Mouse (Mus musculus) heart, adult 2 months (tissue): ENCODE data around the gene Ccdc153. TPM values are rescaled to one million over a fixed set of nuclear protein-coding genes. Genes with fewer than 3 reads are reported as not detected.

Source experiments
- DNase-seq, 2 experiments: peaks; one replicate each; pipeline ENCODE4 v3.0.0; 2021
- H3K27ac ChIP-seq: fragments of 200-600 bp; 2 replicates; pipeline ENCODE4 v1.8.1; 2022
- H3K27me3 ChIP-seq: fragments of 200-500 bp; 2 replicates; pipeline ENCODE4 v1.6.1; 2012; ENCODE audit warnings: mild to moderate bottlenecking, low read length, inconsistent platforms, mixed read lengths; ENCODE audit not compliant: control insufficient read depth, insufficient read depth
- H3K36me3 ChIP-seq: fragments of 200-500 bp; 2 replicates; pipeline ENCODE4 v1.6.1; 2012; ENCODE audit warnings: low read length, inconsistent platforms; ENCODE audit not compliant: control insufficient read depth, insufficient read depth
- H3K4me1 ChIP-seq: fragments of 200-500 bp; 2 replicates; pipeline ENCODE4 v1.6.1; 2011; ENCODE audit warnings: low read length; ENCODE audit not compliant: control insufficient read depth, insufficient read depth
- H3K4me3 ChIP-seq: fragments of 200-600 bp; 2 replicates; pipeline ENCODE4 v1.8.1; 2022
- H3K79me2 ChIP-seq: fragments of 200-500 bp; replicated peaks from 2 replicates; pipeline ENCODE4 v1.6.1; 2012; ENCODE audit warnings: mild to moderate bottlenecking, inconsistent platforms, low read length, moderate library complexity, mixed read lengths; ENCODE audit not compliant: control insufficient read depth, insufficient read depth
- H3K9ac ChIP-seq: fragments of 200-500 bp; 2 replicates; pipeline ENCODE4 v1.6.1; 2012; ENCODE audit warnings: low read depth, mild to moderate bottlenecking, control low read depth, inconsistent platforms, low read length, mixed read lengths
- CTCF ChIP-seq: fragments of 200-600 bp; IDR thresholded peaks from 2 replicates; pipeline ENCODE4 v1.8.1; 2022; ENCODE audit warnings: antibody characterized with exemption, mild to moderate bottlenecking, moderate library complexity
- EP300 ChIP-seq: fragments of 200-500 bp; IDR thresholded peaks from 2 replicates; pipeline ENCODE4 v1.6.1; 2011; ENCODE audit warnings: low read depth, low read length, control low read depth; ENCODE audit not compliant: insufficient read depth
- POLR2A ChIP-seq: fragments of 200-500 bp; IDR thresholded peaks from 2 replicates; pipeline ENCODE4 v1.6.1; 2011; ENCODE audit warnings: mild to moderate bottlenecking, low read depth, low read length, control low read depth; ENCODE audit not compliant: insufficient read depth
- WGBS: fragments of 180-500 bp; shearing (Covaris S2); methylation state at CpG from one replicate; pipeline ENCODE4 v1.1.7; 2018; 5-methylcytosine and 5-hydroxymethylcytosine counted together
- intact Hi-C: fragments of 180-260 bp; cut with DNase I; formaldehyde crosslinking; loops from one replicate; pipeline ENCODE4 v1.15.1; 2025
- long read RNA-seq: library from polyadenylated mRNA; stranded (forward); transcript quantifications from one replicate; pipeline ENCODE4 v2.0.0, GENCODE M21; 2021
- polyA plus RNA-seq: library from polyadenylated mRNA; depleted of rRNA; stranded (reverse); fragments of >200 nt; gene quantifications from 2 replicates; pipeline ENCODE4 v1.2.3, GENCODE M21; 2012; rRNA removed
- total RNA-seq, 2 experiments: library from RNA; stranded (reverse); gene quantifications; 2 replicates each; pipeline ENCODE4 v1.2.3; 2021

The Ccdc153 gene
- total RNA-seq, result not detected
- 1.6 TPM in 1 of 2 replicates, not detected in the other for polyA plus RNA-seq
- long read RNA-seq, result 0 reads

DNA sequence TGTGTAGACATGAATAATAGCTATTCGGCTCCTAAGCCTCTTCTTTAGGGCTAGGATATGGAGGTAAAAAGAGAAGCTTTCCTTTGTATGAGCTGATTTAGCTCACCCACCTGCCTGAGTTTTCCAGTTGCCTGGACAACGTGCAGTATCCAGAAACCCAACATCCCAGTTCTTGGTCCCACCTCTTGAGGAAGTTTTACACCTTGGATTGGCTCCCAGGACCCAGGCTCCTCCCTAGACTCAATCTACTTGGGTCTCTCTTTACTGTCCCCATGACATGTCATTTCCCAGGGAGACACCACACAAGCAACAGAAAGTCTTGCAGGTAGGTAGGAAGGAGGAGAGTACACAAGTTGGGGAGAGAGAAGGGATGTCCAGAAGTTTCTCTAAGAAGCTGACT lies at the start of gene Ccdc153:
TSS of gene Ccdc153 (plus strand) at position 278 of the 400 bp plus-strand sequence.
- intact Hi-C loops, result no loop called here
- WGBS, result 61% methylated on average over 2 of the region's 2 CpGs
- H3K79me2 ChIP-seq, result no peaks in the 10 kb centered on the region
- no peaks in the 10 kb centered on the region for H3K4me1 ChIP-seq
- no peak within 1 kb of the TSS for H3K9ac ChIP-seq
- H3K27me3 ChIP-seq, result no peaks in the 10 kb centered on the region
- H3K27ac ChIP-seq, result no peak within 1 kb of the TSS
- no peak for DNase-seq
- no peak for TF ChIP-seq EP300
- TF ChIP-seq POLR2A, result no peak
- no peak for TF ChIP-seq CTCF
- no peaks in the 10 kb centered on the region for H3K36me3 ChIP-seq
- H3K4me3 ChIP-seq, result no peak within 1 kb of the TSS

DNA sequence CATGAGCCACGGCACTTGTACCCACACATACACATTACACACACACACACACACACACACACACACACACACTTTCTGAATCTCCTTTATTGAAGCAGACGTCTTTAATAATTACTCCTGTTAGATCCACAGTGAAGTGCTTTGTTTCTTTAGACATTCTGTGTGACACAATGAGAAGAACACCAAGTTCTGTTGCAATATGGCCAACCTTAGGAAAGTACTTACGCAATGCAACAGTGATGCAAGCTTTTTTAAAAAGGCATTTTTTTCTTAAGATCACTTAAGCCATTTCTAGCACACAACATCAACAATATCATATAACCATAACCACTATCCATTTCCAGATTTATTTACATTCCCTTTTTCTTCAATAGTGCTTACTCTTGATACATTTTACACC lies 49.3 kb upstream of the Ccdc153 start:
- 89% methylated on average over 3 of the region's 3 CpGs for WGBS
- intact Hi-C loops, result no loop called here
- peaks cover 5% of the 10 kb centered on the region; the same call in 1 of the 2 replicates for H3K36me3 ChIP-seq
- peaks cover 5% of the 10 kb centered on the region; the same call in 1 of the 2 replicates for H3K79me2 ChIP-seq
- H3K9ac ChIP-seq, result no peak overlapping the region
- no peak overlapping the region for H3K4me3 ChIP-seq
- no peak for DNase-seq
- no peaks in the 10 kb centered on the region; the same call in none of the 2 replicates for H3K4me1 ChIP-seq
- no peak for TF ChIP-seq CTCF
- TF ChIP-seq POLR2A, result no peak
- TF ChIP-seq EP300, result no peak
- H3K27me3 ChIP-seq, result no peaks in the 10 kb centered on the region
- no peak overlapping the region for H3K27ac ChIP-seq

DNA sequence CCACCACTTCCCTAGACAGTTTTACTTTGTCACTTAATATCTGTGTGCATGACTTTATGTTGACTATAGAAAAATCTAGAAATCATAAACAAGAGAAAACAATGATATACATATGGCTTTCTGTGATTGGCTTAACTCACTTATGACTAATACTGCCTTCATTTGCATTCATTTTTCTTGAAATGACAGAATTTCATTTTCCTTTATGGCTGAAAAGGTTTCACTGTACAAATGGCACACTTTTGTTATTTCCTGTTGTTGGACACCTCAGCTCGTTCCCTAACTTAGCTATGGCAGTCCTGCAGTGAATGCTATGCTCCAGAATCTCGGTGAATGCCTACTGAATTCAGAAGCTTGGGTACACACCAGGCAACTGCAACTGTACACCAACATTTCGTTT lies 48.2 kb upstream of the Ccdc153 start:
- WGBS, result 72% methylated on average over 3 of the region's 3 CpGs
- DNase-seq, result no peak
- H3K9ac ChIP-seq, result no peak overlapping the region
- H3K27me3 ChIP-seq, result no peaks in the 10 kb centered on the region
- peaks cover 5% of the 10 kb centered on the region; the same call in 1 of the 2 replicates for H3K79me2 ChIP-seq
- H3K27ac ChIP-seq, result no peak overlapping the region
- intact Hi-C loops, result no loop called here
- no peaks in the 10 kb centered on the region; the same call in none of the 2 replicates for H3K4me1 ChIP-seq
- no peak for TF ChIP-seq EP300
- TF ChIP-seq POLR2A, result no peak
- no peak for TF ChIP-seq CTCF
- no peak overlapping the region for H3K4me3 ChIP-seq
- peaks cover 5% of the 10 kb centered on the region; the same call in 1 of the 2 replicates for H3K36me3 ChIP-seq

DNA sequence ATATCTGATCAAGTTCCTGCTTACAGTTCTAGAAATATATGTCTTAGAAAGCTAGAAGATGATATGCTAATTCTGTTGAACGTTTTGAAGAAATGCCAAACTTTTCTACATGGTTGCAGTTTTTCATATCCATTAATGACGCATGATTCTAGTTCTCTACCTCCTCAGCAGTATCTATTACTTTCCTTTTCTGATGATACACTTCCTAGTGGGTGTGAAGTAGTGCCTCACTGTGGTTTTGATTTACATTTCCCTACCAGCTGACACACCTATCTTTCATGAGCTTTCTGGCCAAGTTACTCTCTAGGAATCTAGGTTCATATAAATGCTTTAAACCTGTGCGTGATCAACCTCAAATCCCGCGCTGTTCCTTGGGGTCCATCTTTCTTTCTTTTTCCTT lies 47.7 kb upstream of the Ccdc153 start:
- H3K4me3 ChIP-seq, result no peak overlapping the region
- no peaks in the 10 kb centered on the region for H3K27me3 ChIP-seq
- intact Hi-C loops, result no loop called here
- no peak overlapping the region for H3K27ac ChIP-seq
- no peak overlapping the region for H3K9ac ChIP-seq
- no peak for DNase-seq
- 90% methylated on average over 5 of the region's 5 CpGs for WGBS
- H3K36me3 ChIP-seq, result peaks cover 5% of the 10 kb centered on the region; the same call in 1 of the 2 replicates
- H3K79me2 ChIP-seq, result peaks cover 5% of the 10 kb centered on the region; the same call in 1 of the 2 replicates
- TF ChIP-seq CTCF (no peak), EP300 (no peak), POLR2A (no peak)
- no peaks in the 10 kb centered on the region; the same call in none of the 2 replicates for H3K4me1 ChIP-seq

DNA sequence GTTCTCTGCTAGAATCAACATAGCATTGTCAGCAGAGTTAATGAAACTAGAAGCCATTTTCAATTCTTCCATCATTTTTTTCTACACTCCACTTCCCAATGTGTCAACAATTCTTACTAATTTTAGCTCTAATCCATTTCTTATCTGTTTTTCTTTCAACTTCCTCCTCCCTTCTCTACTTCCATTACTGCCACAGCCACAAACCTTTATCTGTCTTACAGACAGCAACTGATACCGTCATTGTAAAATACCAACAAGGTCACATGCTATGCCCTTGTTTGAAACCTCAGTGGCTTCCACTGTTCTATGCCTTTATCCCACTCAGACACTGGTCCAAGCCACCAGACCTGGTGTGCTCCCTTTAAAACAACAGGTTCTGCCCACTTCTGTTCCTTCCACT lies 46.5 kb upstream of the Ccdc153 start:
- TF ChIP-seq CTCF, result no peak
- TF ChIP-seq EP300, result no peak
- no peak for TF ChIP-seq POLR2A
- WGBS, result 10% methylated on average over 1 of the region's 1 CpGs
- H3K36me3 ChIP-seq, result peaks cover 5% of the 10 kb centered on the region; the same call in 1 of the 2 replicates
- DNase-seq, result no peak
- peaks cover 5% of the 10 kb centered on the region; the same call in 1 of the 2 replicates for H3K79me2 ChIP-seq
- no peaks in the 10 kb centered on the region for H3K27me3 ChIP-seq
- intact Hi-C loops, result no loop called here
- H3K4me1 ChIP-seq, result no peaks in the 10 kb centered on the region; the same call in none of the 2 replicates
- no peak overlapping the region for H3K4me3 ChIP-seq
- no peak overlapping the region for H3K9ac ChIP-seq
- H3K27ac ChIP-seq, result no peak overlapping the region

DNA sequence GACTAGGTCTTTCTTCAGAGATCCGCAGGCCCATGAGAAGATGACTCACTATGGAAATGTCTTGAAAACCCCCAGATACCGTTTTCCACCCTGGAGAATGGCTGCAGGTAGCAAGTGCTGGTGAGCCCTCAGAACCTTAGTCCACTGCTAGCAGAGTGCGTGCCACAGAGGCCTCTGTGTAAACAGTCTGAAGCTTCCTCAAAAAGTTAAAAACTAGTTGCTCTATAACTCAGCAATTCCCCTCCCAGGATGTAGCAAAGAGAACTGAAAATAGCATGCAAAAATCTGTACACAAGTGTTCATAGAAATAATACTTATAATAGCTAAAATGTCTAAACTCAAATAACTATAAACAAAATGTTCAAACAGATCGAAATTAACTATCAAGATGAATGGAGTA lies 44.1 kb upstream of the Ccdc153 start:
- TF ChIP-seq EP300 (no peak), POLR2A (no peak), CTCF (no peak)
- Histone ChIP-seq H3K27me3 (no peaks in the 10 kb centered on the region), H3K4me3 (no peak overlapping the region), H3K27ac (no peak overlapping the region), H3K9ac (no peak overlapping the region), H3K79me2 (peaks cover 5% of the 10 kb centered on the region; the same call in 1 of the 2 replicates), H3K36me3 (peaks cover 6% of the 10 kb centered on the region), H3K4me1 (no peaks in the 10 kb centered on the region; the same call in none of the 2 replicates)
- intact Hi-C loops, result no loop called here
- no peak for DNase-seq
- WGBS, result 85% methylated on average over 4 of the region's 4 CpGs
